In genomic region chr4:137324926-137325325, GRCm38 (mm10) we compare ENCODE assay signal across 18 mouse cellular contexts. TPM values are rescaled to one million over a fixed set of nuclear protein-coding genes. Genes with fewer than 3 reads are reported as not detected.
"Had no signal": no experiment of that assay in that cellular context is flagged by ENCODE, and none has a peak within 500 bp of the region (broad histone marks: within the 10 kb centered on the region; RNA-seq: fewer than 3 reads in every experiment).

No protein-coding gene starts in this region.

- H3K4me3 ChIP-seq: lung, embryonic 15.5 days; megakaryocyte, embryonic 14.5 days; midbrain, embryonic 13.5 days; midbrain, embryonic 15.5 days; neural tube, embryonic 12.5 days; stomach, embryonic 15.5 days had no signal

- DNase-seq: lung, adult 2 months; lung, postnatal 14 days; lung, postnatal 36 days; right cerebral cortex, postnatal 14 days; thymus, adult 2 months; thymus, postnatal 25 days; thymus, postnatal 4 days had no signal

- H3K4me1 ChIP-seq: lung, embryonic 15.5 days; midbrain, embryonic 13.5 days; midbrain, embryonic 15.5 days; neural tube, embryonic 12.5 days; stomach, embryonic 15.5 days had no signal

- H3K27me3 ChIP-seq: lung, embryonic 15.5 days; megakaryocyte, embryonic 14.5 days; midbrain, embryonic 13.5 days; midbrain, embryonic 15.5 days; neural tube, embryonic 12.5 days; stomach, embryonic 15.5 days had no signal

- H3K27ac ChIP-seq: lung, embryonic 15.5 days; macrophage; midbrain, embryonic 13.5 days; midbrain, embryonic 15.5 days; neural tube, embryonic 12.5 days; stomach, embryonic 15.5 days; stomach, postnatal 0 days had no signal

RNA-seq across cellular contexts. Expression of gene Wnt4, which starts 47.6 kb away (rescaled TPM):
- total RNA-seq: megakaryocyte progenitor cell, adult 5-6 weeks; monocyte, adult 5-6 weeks; neutrophil, adult 5-6 weeks had no signal
- polyA plus RNA-seq: macrophage had no signal
